Mouse (Mus musculus): ENCODE data around the gene 1190005I06Rik.

GRCm38 (mm10) chr8:120595963-120596362 is 51.5 kb downstream of the 1190005I06Rik start:
- TF ChIP-seq CTCF (IDR thresholded peaks at IDR 0.05; ENCODE audit: low read depth) (peak; percentile 96), EP300 (IDR thresholded peaks at IDR 0.05; ENCODE audit: low read depth) (no peak)

All from liver, embryonic 14.5 days (tissue).